Mouse (Mus musculus): ENCODE data around the gene Wdr89.

Wdr89 gene

DNA sequence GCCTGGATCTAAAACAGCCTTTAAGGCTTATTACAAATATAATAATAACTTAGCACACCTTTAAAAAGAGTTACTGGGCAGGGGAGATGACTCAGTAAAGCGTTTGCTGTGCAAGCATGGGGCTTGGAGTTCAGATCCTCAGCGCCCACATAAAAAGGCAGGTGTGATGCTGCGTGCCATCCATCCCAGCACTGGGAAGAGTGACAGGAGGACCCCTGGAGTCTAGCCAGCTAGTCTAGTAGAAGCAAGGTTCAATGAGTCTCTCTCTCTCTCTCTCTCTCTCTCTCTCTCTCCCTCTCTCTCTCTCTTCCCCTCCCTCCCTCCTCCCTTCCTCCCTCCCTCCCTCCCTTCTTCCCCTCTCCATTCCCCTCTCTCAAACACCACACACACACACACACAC, 53.8 kb downstream of the Wdr89 start:
- no peak for DNase-seq (ENCODE audit: low spot score)

DNA sequence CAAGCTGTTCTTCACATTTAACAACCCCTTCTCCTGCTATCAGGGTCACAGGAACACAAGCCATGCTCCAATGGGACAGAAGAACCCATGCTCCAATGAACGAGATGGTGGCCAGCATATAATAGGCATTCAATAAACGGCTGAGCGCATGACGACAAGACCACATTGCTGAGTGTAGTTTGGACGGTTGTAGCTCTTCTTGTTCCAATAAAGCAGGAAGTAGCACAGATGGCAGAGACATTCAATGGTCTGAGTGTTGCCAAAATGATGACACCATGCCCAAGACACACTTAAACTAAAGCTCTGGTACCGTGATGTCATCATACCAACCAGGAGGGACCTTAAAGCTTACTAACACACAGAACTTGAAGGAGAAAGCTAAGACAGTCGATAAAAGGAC, 56.6 kb downstream of the Wdr89 start:
- no peak for DNase-seq (ENCODE audit: low spot score)

GRCm38 (mm10) chr12:75599490-75599889, 69.8 kb downstream of the Wdr89 start:
- DNase-seq (ENCODE audit: low spot score), result peak; percentile 56

- no peak for DNase-seq (ENCODE audit: low spot score)
Observed at GRCm38 (mm10) chr12:75598988-75599387, 70.3 kb downstream of the Wdr89 start.

- DNase-seq (ENCODE audit: low spot score), result no peak
Observed at GRCm38 (mm10) chr12:75597707-75598106, 71.6 kb downstream of the Wdr89 start.

DNA sequence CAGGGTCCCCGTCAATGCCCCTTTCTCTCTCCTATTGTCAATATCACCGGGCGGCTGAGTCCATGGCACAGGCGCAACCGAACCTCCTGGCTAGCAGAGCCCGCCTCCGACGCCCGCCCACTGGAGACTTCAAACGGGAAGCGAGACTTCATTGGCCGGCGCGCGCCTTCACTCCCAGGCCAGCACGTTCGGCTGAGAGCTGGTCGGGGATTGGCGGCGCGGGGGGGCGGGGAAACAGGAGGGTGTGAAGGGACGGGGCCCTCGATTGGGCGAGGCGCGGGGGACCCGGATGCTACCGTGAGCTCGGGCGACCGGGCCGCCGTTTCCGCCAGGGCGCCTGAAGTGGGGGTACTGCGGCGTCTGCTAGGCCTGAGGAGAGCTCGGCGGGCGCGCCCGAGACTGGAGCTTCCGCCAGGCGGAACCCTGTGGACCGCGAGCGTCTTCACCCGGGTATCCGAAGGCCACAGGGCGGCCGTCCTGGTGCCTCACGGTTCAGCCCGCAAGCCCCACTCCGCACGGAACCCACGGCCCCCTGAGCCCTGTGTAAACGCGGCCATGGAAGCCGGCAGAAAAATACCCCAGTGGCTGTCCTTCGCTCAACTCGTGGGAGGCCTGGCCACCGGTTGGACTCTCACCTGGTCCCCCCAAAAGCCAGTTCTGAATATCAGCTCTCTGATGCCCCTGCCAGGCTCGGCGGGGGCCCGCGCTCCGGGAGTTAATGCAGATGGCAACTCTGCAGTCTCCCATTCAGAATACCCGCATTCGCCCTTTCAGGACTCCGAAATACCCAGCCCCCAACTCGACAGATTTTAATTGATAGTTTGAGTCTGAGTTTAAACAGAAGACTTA, 73.0 kb downstream of the Wdr89 start, which contains the start of gene Ppp2r5e:
Ppp2r5e (minus strand) TSS at position 92 of the 849 bp plus-strand sequence.
- peak; percentile 98 for DNase-seq (ENCODE audit: low spot score)

- DNase-seq (ENCODE audit: low spot score), result peak; percentile 32
Observed at GRCm38 (mm10) chr12:75595291-75596153, 73.8 kb downstream of the Wdr89 start.

GRCm38 (mm10) chr12:75594404-75594803, 74.9 kb downstream of the Wdr89 start:
- DNase-seq (ENCODE audit: low spot score), result no peak

- no peak for DNase-seq (ENCODE audit: low spot score)
Observed at GRCm38 (mm10) chr12:75593817-75594216, 75.5 kb downstream of the Wdr89 start.

GRCm38 (mm10) chr12:75587501-75587900, 81.8 kb downstream of the Wdr89 start:
- DNase-seq (ENCODE audit: low spot score), result no peak

DNA sequence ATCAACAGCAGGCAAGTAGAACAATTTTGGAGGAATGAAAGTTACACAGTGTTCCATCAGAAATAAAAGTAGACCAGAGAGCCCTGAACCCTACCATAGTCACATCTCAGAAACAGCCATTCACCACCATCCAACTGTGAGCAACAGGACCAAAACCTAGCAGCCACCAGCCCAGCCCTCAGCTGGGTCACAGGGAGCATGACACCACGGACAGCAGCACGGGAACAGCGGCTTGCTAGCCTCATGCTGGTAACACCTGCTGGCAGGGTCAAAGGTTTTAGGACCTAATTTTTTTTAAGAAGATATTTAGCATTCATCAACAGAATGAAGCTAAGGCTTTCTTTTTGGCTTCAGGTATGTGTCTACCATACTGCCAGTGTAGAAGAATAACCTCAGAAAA, 85.6 kb downstream of the Wdr89 start:
- no peak for DNase-seq (ENCODE audit: low spot score)
